Mouse (Mus musculus) spleen, adult 2 months (tissue): Measurements from ENCODE around the gene Pdgfd.

Experiments
- CTCF ChIP-seq: fragments of 200-500 bp; IDR thresholded peaks from 2 replicates; pipeline ENCODE4 v1.5.1; 2011; ENCODE audit warnings: mild to moderate bottlenecking, inconsistent platforms; ENCODE audit not compliant: insufficient read depth, insufficient read length, insufficient replicate concordance; ENCODE audit errors: extremely low read depth
- POLR2A ChIP-seq: fragments of 200-500 bp; IDR thresholded peaks from 2 replicates; pipeline ENCODE4 v1.6.1; 2011; ENCODE audit warnings: low read depth, low read length, inconsistent platforms

DNA sequence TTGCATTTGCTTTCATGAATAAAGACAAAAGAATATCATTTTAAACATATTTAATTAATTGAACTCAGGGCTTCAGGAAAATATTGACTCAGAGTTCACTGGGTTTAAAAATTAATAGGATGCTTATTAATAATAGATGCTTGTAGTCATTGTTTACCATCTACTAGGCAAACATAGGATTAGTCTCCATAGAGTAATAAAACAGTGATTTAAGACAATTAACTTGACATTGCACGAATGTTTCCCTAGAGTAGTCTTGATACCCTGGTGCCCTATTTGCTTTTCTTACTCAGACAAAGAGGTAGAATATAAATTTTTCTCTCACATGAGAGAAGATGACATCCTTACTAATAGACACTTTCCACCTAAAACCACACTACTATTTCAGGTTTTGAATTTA, 49.1 kb downstream of the Pdgfd start:
- TF ChIP-seq POLR2A = no peak
- TF ChIP-seq CTCF = no peak
